Mouse (Mus musculus) erythroblast, embryonic 14.5 days (primary cell): ENCODE measurements around the gene Ptma.

Experiments
- GATA1 ChIP-seq: IDR thresholded peaks from 2 replicates; pipeline ENCODE4 v1.6.1; 2012; ENCODE audit warnings: low read length, inconsistent platforms, mixed read lengths
- TAL1 ChIP-seq: IDR thresholded peaks from 3 replicates; pipeline ENCODE4 v1.6.1; 2012; ENCODE audit warnings: low read length, inconsistent platforms, mixed read lengths

GRCm38 (mm10) chr1:86488774-86489173 is 37.8 kb upstream of the Ptma start:
- no peak for TF ChIP-seq TAL1
- TF ChIP-seq GATA1: no peak
